Mouse (Mus musculus) layer of hippocampus, postnatal 36 days (tissue): Measurements from ENCODE around the gene Dlgap3. TPM values are rescaled to one million over a fixed set of nuclear protein-coding genes. Genes with fewer than 3 reads are reported as not detected.

Source experiments
- DNase-seq, 2 experiments: peaks; one replicate each; pipeline ENCODE4 v3.0.0; 2022
- total RNA-seq, 2 experiments: library from RNA; stranded (reverse); gene quantifications; 2 replicates each; pipeline ENCODE4 v1.2.3; 2021

The Dlgap3 gene
- total RNA-seq, 2 experiments from 2014 or later: 283 to 287 TPM

- no peak for DNase-seq
These were observed 54.3 kb downstream of the Dlgap3 start for GRCm38 (mm10) chr4:127223291-127223690.

DNA sequence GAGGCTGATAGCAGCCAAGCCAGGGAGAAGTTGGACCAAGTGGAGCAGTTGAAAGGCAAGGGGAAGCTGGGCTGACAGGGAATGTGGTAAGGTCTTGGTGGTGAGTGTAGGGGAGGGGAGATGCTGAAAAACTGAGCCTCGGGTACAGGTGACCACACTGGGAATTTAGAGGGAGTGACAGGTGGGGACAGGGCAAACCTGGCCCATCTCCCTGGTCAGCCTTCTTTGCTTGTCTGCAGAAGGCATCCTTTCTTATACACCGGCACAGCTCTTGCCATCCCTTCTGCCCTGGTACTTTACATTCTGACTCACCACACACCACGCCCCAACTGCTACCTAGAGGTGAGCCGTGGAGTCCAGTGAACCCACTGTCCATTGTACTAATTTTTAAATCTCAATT lies 54.8 kb downstream of the Dlgap3 start:
- no peak for DNase-seq

- DNase-seq: no peak
These were observed 55.6 kb downstream of the Dlgap3 start for GRCm38 (mm10) chr4:127224444-127225100.

GRCm38 (mm10) chr4:127226067-127226466 lies 57.1 kb downstream of the Dlgap3 start:
- no peak for DNase-seq

- peak in 1 of 2 experiments; percentile 58 for DNase-seq
These were observed 58.2 kb downstream of the Dlgap3 start for GRCm38 (mm10) chr4:127227051-127227673.

- peak; percentile 74 to 80 for DNase-seq
These were observed 63.0 kb downstream of the Dlgap3 start for GRCm38 (mm10) chr4:127232028-127232427.

GRCm38 (mm10) chr4:127232551-127232950 lies 63.5 kb downstream of the Dlgap3 start:
- DNase-seq: no peak

- DNase-seq: no peak
These were observed 64.6 kb downstream of the Dlgap3 start for GRCm38 (mm10) chr4:127233416-127234125.

- DNase-seq: peak; percentile 70 to 72
These were observed 66.9 kb downstream of the Dlgap3 start for GRCm38 (mm10) chr4:127235742-127236487.

- DNase-seq: no peak
These were observed 67.6 kb downstream of the Dlgap3 start for GRCm38 (mm10) chr4:127236631-127237030.

DNA sequence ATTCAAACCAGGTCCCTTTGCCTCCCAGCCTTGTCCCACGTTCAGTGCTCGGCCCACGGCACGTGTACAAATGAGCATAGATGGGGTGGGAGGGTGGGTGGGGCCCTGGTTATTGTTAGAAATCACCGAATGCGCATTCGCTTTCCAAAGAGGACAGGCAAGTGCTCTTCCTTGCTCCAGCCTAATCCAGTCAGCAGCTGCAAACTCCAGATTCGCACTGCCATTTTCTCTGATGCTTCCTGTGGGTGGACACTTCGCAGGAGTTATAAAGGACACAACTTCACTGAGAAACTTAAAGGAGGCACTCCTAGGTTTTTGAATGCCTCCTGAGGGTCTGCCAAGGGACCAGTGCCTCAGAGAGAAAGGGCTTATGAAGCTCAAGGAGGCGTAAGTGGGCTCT lies 68.3 kb downstream of the Dlgap3 start:
- DNase-seq: no peak

DNA sequence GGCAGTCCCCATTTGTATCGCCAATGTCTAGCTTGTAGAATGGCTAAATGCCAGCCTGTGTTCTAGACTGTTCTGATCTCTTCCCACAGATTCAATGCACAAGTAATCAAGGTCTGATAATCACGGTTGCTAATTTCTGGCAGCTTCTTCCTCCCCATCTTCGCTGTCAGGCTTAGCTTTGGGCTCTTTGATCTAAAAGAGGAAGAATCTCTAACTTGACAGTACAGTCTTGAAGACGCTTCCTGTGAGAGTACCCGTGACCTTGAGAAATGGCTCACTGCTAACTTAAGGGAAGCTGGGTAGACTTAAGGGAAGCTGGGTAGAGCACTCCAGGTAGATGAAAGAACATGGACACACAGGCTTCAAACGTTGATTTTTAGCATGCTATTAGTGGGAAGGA lies 73.7 kb downstream of the Dlgap3 start:
- no peak for DNase-seq

DNA sequence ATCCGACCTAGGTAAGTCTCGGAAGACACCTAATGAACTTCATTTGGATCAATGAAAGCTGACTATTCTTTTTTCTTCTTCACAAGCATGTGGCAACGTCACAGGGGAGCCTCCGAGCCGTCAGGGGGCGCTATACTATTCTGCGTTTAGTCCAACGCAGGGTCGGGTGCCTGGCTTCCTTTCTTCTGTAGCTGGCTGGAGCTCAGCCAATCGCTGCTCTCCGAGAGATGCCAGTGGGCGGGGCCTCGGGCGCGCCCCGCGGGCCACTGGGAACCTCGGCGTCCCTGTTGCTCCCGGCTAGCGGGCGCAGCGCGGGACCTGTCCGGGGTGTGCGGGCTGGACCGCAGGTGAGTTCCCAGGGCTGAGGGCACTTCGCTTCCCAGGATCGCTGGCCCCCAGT lies 74.5 kb downstream of the Dlgap3 start, which contains the start of gene Smim12:
TSS of gene Smim12 (plus strand) at position 233 of the 400 bp plus-strand sequence.
- peak; percentile 98 to 99 for DNase-seq

DNA sequence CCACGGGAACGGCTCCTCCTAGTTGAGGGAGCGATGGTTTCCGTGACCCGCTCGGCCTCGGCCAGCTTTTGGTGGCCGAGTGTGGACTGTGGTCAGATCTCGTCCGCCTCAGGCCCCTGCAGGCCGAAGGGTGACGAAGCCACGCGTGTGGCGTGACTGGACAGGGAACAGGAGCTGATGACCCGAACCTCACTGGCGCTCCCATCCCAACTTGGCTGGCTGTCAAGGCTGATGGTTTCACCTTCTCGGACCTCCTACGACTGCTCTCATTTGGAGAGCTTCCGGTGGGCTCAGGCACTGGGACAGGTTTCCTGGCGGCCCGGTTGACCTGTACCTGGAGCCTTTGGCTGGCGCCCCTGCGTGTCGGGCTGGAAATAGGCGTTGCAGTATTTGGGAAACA lies 74.9 kb downstream of the Dlgap3 start:
- DNase-seq: no peak

GRCm38 (mm10) chr4:127249701-127250349 lies 80.8 kb downstream of the Dlgap3 start:
- peak; percentile 92 to 95 for DNase-seq

- peak; percentile 57 for DNase-seq
These were observed 83.1 kb downstream of the Dlgap3 start for GRCm38 (mm10) chr4:127251963-127252585.

DNA sequence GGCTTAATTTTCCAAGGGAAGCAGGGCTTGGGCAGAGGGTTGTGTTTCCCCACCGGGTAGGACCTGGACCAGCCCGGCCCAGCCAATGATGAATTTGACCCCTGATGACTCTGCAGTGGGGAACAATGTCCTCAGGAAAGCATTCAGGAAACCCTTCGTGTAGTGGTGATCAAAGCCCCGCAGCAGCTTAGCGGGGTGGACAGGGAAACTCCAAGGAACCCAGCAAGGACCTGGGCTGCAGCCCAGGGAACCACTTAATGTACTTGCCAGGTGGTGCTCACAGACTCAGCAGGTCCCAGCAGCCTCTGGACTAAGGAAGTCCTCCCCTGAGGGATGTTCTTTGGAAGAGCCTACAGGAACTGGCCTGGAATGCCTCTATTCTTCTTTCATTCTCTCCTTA lies 87.7 kb downstream of the Dlgap3 start:
- no peak for DNase-seq

DNA sequence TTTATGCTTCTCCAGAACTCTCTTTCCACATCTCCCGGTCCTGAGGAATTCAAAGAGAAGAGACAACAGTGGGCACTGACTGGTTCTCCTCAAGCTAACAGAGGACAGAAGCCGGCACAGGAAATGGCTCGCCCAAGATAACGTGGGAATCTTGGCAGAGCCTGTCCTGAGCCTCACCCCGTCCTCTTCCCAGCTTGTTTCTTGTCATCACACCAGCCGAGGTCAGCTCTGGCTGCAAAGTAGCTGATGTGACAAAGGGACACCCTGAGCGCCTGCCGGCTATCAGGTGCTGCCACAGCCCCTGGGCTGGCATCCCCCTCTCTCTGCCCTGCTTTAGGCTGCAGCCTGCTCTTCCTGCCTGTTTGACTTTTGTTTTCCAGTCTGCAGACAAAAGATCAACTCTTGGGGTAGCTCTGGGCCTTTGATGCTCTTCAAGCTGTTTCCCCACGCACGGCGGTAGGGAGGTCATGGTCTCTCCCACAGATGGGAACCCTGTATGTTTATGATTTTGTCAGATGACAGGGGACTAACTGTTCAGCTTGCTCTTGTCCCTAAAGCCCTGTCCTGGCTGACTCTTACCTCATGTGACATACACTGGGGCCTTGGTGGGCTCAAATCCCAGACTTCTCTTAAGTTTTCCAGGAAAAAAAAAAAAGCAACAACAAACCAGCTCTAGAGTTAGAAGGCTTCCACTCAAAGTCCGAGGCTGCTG lies 89.3 kb downstream of the Dlgap3 start:
- no peak for DNase-seq

GRCm38 (mm10) chr4:127261601-127262000 lies 92.6 kb downstream of the Dlgap3 start:
- DNase-seq: no peak

GRCm38 (mm10) chr4:127263438-127264182 lies 94.6 kb downstream of the Dlgap3 start:
- no peak for DNase-seq
